Mouse (Mus musculus): Measurements from ENCODE around the gene Dtymk. TPM values are rescaled to one million over a fixed set of nuclear protein-coding genes. Genes with fewer than 3 reads are reported as not detected.
A peak's percentile ranks its signal among the peaks of the same experiment; 100 is the strongest.

The Dtymk gene
- polyA plus RNA-seq, 1 experiment from 2014 or later = 108 TPM

DNA sequence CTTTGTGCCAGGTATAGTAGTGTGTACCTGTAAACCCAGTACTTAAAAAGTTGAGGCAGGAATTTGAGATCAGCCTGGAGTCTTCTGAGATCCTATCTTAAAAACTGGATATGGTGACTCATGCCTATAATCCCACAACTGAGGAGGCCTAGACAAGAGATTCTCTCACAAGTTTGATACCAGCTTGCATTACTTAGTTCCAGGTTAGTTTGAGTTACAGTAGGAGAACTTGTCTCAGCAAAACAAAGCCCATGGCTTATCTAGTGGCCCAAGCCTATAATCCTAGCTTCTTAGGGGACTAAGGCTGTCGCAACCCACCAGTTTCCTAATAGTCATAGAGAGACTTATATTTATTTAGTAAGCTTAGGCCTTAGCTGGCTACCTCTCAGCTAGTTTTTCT is 41.7 kb downstream of the Dtymk start:
- no peak for TF ChIP-seq CTCF (IDR thresholded peaks at IDR 0.05; ENCODE audit: low read depth)
- TF ChIP-seq EP300 (optimal IDR thresholded peaks at IDR 0.05) = no peak
- H3K27ac ChIP-seq (replicated peaks) = no peak overlapping the region
- ATAC-seq (ENCODE audit: low FRiP score, low TSS enrichment) = no peak
- no peak for DNase-seq (ENCODE audit: low spot score)
- H3K9ac ChIP-seq (ENCODE audit: low read length) = no peak overlapping the region
- H3K9me3 ChIP-seq (ENCODE audit: control insufficient read depth, low read length) = no peaks in the 10 kb centered on the region
- no peaks in the 10 kb centered on the region for H3K27me3 ChIP-seq (ENCODE audit: control insufficient read depth, insufficient read depth, low read length)
- H3K36me3 ChIP-seq (ENCODE audit: control insufficient read depth, insufficient read depth, low read length) = no peaks in the 10 kb centered on the region
- no peak overlapping the region for H3K4me2 ChIP-seq (replicated peaks; ENCODE audit: low read depth)
- no peak overlapping the region for H3K4me3 ChIP-seq (ENCODE audit: low read depth, low read length)
- no peaks in the 10 kb centered on the region for H3K4me1 ChIP-seq (replicated peaks; ENCODE audit: control insufficient read depth, insufficient read depth)
- WGBS = 83% methylated on average over 1 of the region's 1 CpGs

DNA sequence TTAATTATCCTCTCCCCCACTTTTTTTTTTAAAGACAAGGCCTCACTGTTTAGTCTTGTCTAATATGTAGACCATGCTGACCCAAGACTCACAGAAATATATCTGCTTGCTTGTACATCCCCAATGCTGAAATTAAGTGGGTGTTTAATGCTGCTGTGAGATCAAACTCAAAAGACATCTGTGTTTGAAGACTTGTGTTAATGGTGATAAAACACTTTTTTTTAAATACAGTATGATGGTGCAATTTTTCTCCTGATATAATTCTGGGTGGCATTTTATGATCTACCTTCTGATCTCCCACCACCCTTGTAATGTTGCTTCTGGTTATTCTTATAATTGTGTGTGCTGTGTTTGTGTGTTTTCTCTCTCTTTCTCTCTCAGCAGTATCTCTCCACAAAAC is 45.6 kb downstream of the Dtymk start:
- Histone ChIP-seq H3K36me3 (ENCODE audit: control insufficient read depth, insufficient read depth, low read length) (no peaks in the 10 kb centered on the region), H3K27ac (replicated peaks) (no peak overlapping the region), H3K9me3 (ENCODE audit: control insufficient read depth, low read length) (no peaks in the 10 kb centered on the region), H3K4me3 (ENCODE audit: low read depth, low read length) (no peak overlapping the region), H3K4me1 (replicated peaks; ENCODE audit: control insufficient read depth, insufficient read depth) (0 out of 2 replicates have a peak, but pooled peaks cover 2% of the 10 kb centered on the region), H3K27me3 (ENCODE audit: control insufficient read depth, insufficient read depth, low read length) (no peaks in the 10 kb centered on the region), H3K9ac (ENCODE audit: low read length) (no peak overlapping the region), H3K4me2 (replicated peaks; ENCODE audit: low read depth) (no peak overlapping the region)
- TF ChIP-seq CTCF (IDR thresholded peaks at IDR 0.05; ENCODE audit: low read depth) (no peak), EP300 (optimal IDR thresholded peaks at IDR 0.05) (no peak)
- no peak for ATAC-seq (ENCODE audit: low FRiP score, low TSS enrichment)
- no peak for DNase-seq (ENCODE audit: low spot score)

GRCm38 (mm10) chr1:93755618-93756017 is 46.1 kb downstream of the Dtymk start:
- no peaks in the 10 kb centered on the region for H3K9me3 ChIP-seq (ENCODE audit: control insufficient read depth, low read length)
- peak overlapping the region; percentile 69 for H3K4me2 ChIP-seq (replicated peaks; ENCODE audit: low read depth)
- TF ChIP-seq EP300 (optimal IDR thresholded peaks at IDR 0.05) = no peak
- TF ChIP-seq CTCF (IDR thresholded peaks at IDR 0.05; ENCODE audit: low read depth) = no peak
- H3K4me3 ChIP-seq (ENCODE audit: low read depth, low read length) = peak overlapping the region; percentile 94
- H3K27me3 ChIP-seq (ENCODE audit: control insufficient read depth, insufficient read depth, low read length) = no peaks in the 10 kb centered on the region
- DNase-seq (ENCODE audit: low spot score) = no peak
- H3K27ac ChIP-seq (replicated peaks) = no peak overlapping the region
- H3K4me1 ChIP-seq (replicated peaks; ENCODE audit: control insufficient read depth, insufficient read depth) = 0 out of 2 replicates have a peak, but pooled peaks cover 2% of the 10 kb centered on the region
- ATAC-seq (ENCODE audit: low FRiP score, low TSS enrichment) = no peak
- no peaks in the 10 kb centered on the region for H3K36me3 ChIP-seq (ENCODE audit: control insufficient read depth, insufficient read depth, low read length)
- H3K9ac ChIP-seq (ENCODE audit: low read length) = peak overlapping the region; percentile 90; the same call in 1 of the 2 replicates
- WGBS = 18% methylated on average over 7 of the region's 7 CpGs

- TF ChIP-seq CTCF (IDR thresholded peaks at IDR 0.05; ENCODE audit: low read depth) (no peak), EP300 (optimal IDR thresholded peaks at IDR 0.05) (no peak)
- H3K9me3 ChIP-seq (ENCODE audit: control insufficient read depth, low read length) = no peaks in the 10 kb centered on the region
- peak overlapping the region; percentile 69 for H3K4me2 ChIP-seq (replicated peaks; ENCODE audit: low read depth)
- 0 out of 2 replicates have a peak, but pooled peaks cover 2% of the 10 kb centered on the region for H3K4me1 ChIP-seq (replicated peaks; ENCODE audit: control insufficient read depth, insufficient read depth)
- no peaks in the 10 kb centered on the region for H3K36me3 ChIP-seq (ENCODE audit: control insufficient read depth, insufficient read depth, low read length)
- H3K9ac ChIP-seq (ENCODE audit: low read length) = peak overlapping the region; percentile 90
- DNase-seq (ENCODE audit: low spot score) = no peak
- H3K4me3 ChIP-seq (ENCODE audit: low read depth, low read length) = peak overlapping the region; percentile 94
- under 1% methylated on average over 13 of the region's 13 CpGs for WGBS
- H3K27me3 ChIP-seq (ENCODE audit: control insufficient read depth, insufficient read depth, low read length) = no peaks in the 10 kb centered on the region
- ATAC-seq (ENCODE audit: low FRiP score, low TSS enrichment) = no peak
- peak overlapping the region; percentile 92 for H3K27ac ChIP-seq (replicated peaks)
These were observed 46.5 kb downstream of the Dtymk start for GRCm38 (mm10) chr1:93755291-93755610.

- WGBS = under 1% methylated on average over 95 of the region's 121 CpGs
- no peak for TF ChIP-seq CTCF (IDR thresholded peaks at IDR 0.05; ENCODE audit: low read depth)
- peak within 1 kb of the TSS; percentile 94 for H3K4me3 ChIP-seq (ENCODE audit: low read depth, low read length)
- ATAC-seq (ENCODE audit: low FRiP score, low TSS enrichment) = peak; percentile 93
- DNase-seq (ENCODE audit: low spot score) = peak; percentile 95
- 0 out of 2 replicates have a peak, but pooled peaks cover 2% of the 10 kb centered on the region for H3K4me1 ChIP-seq (replicated peaks; ENCODE audit: control insufficient read depth, insufficient read depth)
- peaks cover 3% of the 10 kb centered on the region; the same call in 1 of the 2 replicates for H3K36me3 ChIP-seq (ENCODE audit: control insufficient read depth, insufficient read depth, low read length)
- H3K27ac ChIP-seq (replicated peaks) = peak within 1 kb of the TSS; percentile 92
- H3K4me2 ChIP-seq (replicated peaks; ENCODE audit: low read depth) = peak within 1 kb of the TSS; percentile 92
- H3K9me3 ChIP-seq (ENCODE audit: control insufficient read depth, low read length) = no peaks in the 10 kb centered on the region
- H3K27me3 ChIP-seq (ENCODE audit: control insufficient read depth, insufficient read depth, low read length) = no peaks in the 10 kb centered on the region
- H3K9ac ChIP-seq (ENCODE audit: low read length) = peak within 1 kb of the TSS; percentile 90
These were observed 47.0 kb downstream of the Dtymk start, which contains the start of gene Thap4 for GRCm38 (mm10) chr1:93754573-93755290. Gene Thap4 (minus strand): TSS chr1:93754864.

- H3K27ac ChIP-seq (replicated peaks) = peak overlapping the region; percentile 92
- H3K27me3 ChIP-seq (ENCODE audit: control insufficient read depth, insufficient read depth, low read length) = no peaks in the 10 kb centered on the region
- DNase-seq (ENCODE audit: low spot score) = peak; percentile 54
- no peaks in the 10 kb centered on the region for H3K9me3 ChIP-seq (ENCODE audit: control insufficient read depth, low read length)
- no peak for TF ChIP-seq EP300 (optimal IDR thresholded peaks at IDR 0.05)
- TF ChIP-seq CTCF (IDR thresholded peaks at IDR 0.05; ENCODE audit: low read depth) = no peak
- peak overlapping the region; percentile 90 for H3K9ac ChIP-seq (ENCODE audit: low read length)
- H3K4me3 ChIP-seq (ENCODE audit: low read depth, low read length) = peak overlapping the region; percentile 94
- ATAC-seq (ENCODE audit: low FRiP score, low TSS enrichment) = peak; percentile 16
- under 1% methylated on average over 58 of the region's 59 CpGs for WGBS
- H3K4me2 ChIP-seq (replicated peaks; ENCODE audit: low read depth) = peak overlapping the region; percentile 92
- H3K36me3 ChIP-seq (ENCODE audit: control insufficient read depth, insufficient read depth, low read length) = peaks cover 6% of the 10 kb centered on the region; the same call in 1 of the 2 replicates
- H3K4me1 ChIP-seq (replicated peaks; ENCODE audit: control insufficient read depth, insufficient read depth) = 0 out of 2 replicates have a peak, but pooled peaks cover 2% of the 10 kb centered on the region
These were observed 47.7 kb downstream of the Dtymk start for GRCm38 (mm10) chr1:93753911-93754572.

Data from stomach, postnatal 0 days (tissue).